Mouse (Mus musculus) spleen, adult 2 months (tissue): ENCODE results near the gene Leap2.

Experiments
- CTCF ChIP-seq: fragments of 200-500 bp; IDR thresholded peaks from 2 replicates; pipeline ENCODE4 v1.5.1; 2011; ENCODE audit warnings: mild to moderate bottlenecking, inconsistent platforms; ENCODE audit not compliant: insufficient read depth, insufficient read length, insufficient replicate concordance; ENCODE audit errors: extremely low read depth
- POLR2A ChIP-seq: fragments of 200-500 bp; IDR thresholded peaks from 2 replicates; pipeline ENCODE4 v1.6.1; 2011; ENCODE audit warnings: low read depth, low read length, inconsistent platforms

- TF ChIP-seq POLR2A (no peak), CTCF (no peak)
Observed at GRCm38 (mm10) chr11:53418048-53418447, 4.9 kb downstream of the Leap2 start.
